Mouse (Mus musculus) urinary bladder, postnatal 36 days (tissue): ENCODE measurements around the gene Gp9.

Experiments used
- DNase-seq, 2 experiments: peaks; one replicate each; pipeline ENCODE4 v3.0.0; 2022; ENCODE audit warnings: low spot score in 2 of 2, mixed read lengths in 1 of 2

Gene Gp9

GRCm38 (mm10) chr6:87787108-87787890, 9.4 kb downstream of the Gp9 start:
- DNase-seq = no peak

DNA sequence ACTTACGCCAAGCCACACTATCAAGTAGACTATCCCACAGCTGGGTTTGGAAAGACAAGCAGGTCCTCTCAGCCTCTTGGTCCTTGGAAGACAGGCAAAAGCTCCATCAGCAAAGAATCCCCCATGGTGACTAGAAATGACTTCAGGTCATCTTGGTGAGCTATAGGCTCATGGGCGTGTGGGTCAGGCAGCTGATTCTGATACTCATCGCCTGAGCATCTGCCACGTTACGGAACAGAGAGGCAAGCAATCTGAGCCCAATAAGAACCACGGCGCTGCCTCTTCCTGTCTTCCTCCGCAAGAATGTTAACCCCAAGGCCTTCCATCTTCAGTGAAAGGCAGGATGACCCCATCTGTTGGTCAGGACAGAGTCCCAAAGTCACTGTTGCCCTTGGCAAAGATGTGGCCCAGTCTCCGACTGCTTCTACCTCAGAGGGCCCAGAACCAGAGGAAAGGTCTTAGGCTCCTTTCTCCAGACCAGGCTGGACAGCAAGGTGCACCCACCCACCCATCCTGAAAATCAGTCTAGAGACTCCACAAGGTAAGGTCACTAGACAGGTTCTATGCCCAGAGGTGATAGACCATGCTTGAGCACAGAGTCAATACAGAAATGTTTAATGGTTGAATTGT, 10.5 kb downstream of the Gp9 start:
- DNase-seq = no peak

DNA sequence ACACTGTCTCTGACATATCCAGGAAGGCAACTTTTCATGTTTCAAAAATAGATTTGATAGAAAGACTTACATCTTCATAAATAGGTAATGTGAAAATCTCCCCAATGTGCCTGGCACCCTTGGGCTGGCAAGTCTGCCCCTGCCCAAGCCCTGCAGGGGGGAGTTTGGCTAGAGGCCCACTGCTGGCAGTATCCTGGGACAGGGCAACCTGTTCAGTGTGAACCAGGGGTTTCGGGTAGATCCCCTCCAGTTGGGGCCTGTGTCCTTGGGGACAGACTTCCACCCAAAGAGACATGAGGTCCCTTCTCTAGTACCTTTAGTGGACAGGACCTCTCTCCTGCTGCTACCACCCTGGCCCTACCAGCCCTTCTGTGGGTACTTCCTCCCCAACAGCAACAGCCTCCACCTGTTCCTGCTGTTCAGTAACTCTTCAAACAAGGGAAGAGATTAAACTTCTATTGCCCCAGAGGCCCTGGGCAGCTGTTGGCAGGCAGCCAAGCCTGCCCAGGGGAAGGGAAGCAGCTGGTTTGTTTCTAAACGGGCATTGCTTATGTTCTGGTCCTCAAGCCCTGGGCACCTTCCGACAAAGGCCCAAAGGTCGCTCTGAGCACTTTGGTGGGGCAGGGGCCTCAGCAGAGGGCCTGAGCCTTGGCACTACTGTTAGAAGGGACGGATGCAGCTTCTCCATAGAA, 11.2 kb downstream of the Gp9 start:
- peak in 1 of 2 experiments; percentile 54 for DNase-seq

- DNase-seq = no peak
These were observed 11.9 kb downstream of the Gp9 start for GRCm38 (mm10) chr6:87789791-87790190.

- no peak for DNase-seq
These were observed 13.1 kb downstream of the Gp9 start for GRCm38 (mm10) chr6:87790779-87791480.

DNA sequence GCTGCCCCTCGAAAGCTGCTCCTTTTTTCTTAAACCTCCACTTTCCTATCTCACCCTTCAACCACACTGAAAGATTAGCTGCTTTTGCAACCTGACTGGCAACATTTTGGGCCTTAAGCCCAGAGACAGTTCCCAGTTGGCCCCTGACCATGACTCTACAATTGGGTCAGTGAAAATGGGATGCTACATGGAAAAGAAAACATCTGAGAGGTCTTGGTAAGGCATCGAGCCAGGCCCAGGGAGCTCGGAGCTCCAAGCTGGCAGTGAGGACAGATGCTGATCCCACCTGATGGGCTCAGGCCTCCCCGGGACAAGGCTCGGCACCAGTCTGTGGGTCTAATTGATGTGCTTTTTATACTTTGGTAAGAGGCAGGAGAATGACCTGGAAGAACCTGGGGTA, 14.0 kb downstream of the Gp9 start:
- DNase-seq = no peak

DNA sequence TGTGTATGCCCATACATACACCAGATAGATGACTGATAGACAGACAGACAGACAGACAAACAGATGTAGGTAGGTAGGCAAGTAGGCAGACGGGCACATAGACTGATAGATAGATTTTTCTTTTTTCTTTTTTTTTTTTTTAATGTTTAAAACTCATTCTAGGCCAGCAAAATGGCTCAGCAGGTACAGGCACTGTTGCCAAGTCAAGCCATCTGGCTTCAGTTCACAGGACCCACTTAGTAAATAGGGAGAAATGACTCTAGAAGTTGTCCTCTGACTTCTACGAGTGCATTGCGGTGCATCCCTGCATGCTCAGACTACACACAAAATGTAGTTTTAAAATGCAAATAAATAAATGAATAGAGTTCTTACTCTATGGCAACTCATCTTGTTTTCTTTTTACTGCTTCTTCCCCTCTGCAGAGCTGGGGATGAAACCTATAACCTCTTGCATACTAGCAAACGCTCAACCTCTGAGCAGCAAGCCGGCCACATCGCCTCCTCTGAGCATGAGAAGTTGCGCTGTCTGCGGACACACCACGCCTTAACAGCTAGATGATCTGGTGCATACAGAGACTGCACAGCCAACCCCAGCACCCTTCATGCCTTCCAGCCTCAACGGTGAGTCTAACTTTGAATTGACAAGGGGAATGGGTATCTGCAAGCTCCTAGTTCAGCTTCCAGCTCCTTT, 16.1 kb downstream of the Gp9 start:
- no peak for DNase-seq

GRCm38 (mm10) chr6:87795385-87796150, 17.7 kb downstream of the Gp9 start:
- no peak for DNase-seq

DNA sequence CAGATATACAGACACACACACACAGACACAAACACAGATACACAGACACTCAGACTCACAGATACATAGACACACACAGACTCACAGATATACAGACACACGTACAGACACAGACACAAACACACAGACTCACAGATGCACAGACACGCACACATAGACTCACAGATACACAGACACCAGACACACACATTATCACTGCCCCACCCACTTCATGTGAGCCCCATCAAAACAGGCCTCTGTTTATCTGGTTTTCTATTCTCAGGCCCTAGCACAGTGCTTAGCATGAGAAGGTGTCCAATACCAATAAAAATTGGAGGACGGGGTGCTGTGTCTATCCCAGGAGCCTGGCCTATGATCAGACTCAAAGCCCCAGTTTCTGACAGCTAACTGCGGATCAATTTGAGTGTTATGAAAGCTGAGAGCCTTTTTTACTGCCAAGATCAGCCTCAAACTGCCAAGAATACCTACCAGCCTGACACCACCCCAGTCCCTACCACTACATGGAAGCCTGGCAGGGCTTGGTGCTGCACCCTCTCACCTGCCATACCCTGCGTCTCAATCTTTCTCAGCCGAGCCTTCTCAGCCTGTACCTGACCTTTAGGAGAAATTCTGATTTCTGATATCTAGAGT, 18.5 kb downstream of the Gp9 start:
- DNase-seq = no peak

DNA sequence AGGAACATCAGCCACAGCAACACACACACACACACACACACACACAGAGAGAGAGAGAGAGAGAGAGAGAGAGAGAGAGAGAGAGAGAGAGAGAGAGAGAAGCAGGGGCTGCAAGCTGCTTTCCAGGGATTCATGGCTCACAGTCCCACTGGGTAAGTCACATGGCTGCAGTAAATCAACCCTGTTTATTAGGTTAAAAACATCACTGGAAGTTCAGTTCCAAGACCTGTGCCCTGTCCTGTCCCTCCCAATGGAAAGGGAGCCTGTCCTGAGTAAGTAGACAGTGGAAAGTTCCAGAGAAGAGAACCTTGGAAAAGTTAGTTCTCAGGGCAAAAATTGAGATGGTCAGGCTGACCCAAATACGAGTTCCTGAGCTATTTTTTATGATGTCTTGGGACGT, 19.4 kb downstream of the Gp9 start:
- DNase-seq = no peak

DNA sequence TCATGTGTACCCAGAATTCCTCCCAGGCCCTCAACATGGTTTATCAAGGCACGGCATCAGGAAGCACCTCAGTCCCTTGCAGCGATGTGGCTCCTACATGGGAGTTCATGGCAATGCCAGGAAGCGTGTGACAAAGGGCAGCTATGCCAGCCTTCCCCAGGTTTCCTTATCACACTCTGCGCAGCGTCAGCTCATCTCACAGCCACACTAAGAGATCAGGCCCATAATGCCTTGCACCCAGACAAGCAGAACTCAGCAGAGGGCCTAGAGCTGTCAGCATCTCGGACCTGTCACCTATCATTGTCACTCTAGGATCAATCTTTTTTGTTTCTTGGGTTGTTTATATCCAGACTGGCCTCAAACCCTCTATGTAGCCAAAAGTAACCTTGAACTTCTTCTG, 21.7 kb downstream of the Gp9 start:
- DNase-seq = no peak

DNA sequence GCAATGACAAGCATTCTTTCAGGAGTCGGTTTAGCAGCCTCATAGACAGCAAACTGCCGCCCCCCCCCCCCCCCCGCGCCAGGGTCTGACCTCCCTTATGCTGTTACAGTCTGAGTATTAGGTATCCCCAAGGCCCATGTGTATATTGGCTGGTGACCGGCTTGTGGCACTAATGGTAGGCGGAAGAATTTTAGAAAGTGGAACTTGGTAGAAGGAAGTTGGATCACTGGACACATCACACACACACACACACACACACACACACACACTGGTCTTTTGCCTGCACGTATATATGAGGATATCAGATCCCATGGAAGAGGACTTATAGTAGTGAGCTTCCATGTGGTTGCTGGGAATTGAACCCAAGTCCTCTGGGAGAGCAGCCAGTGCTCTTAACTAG, 24.6 kb downstream of the Gp9 start:
- no peak for DNase-seq

GRCm38 (mm10) chr6:87804036-87804435, 26.2 kb downstream of the Gp9 start:
- DNase-seq = no peak

DNA sequence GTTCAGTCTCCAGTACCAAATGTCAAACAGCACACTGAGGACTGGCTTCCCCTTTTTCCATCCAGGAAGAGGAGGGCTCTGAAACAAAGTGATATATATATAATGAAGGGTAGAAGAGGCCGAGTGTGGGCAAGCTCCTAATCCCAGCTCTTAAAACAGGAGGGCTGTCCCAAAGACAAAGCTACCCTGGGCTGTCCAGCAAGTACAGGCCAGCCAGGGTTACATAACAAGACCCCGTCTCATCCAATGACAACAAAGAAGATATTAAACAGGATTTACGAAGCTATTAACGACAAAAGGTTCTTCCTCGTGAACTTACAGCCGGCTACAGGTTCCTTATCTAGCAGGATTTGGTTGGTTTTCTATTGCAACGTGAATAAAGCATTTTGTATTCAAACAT, 27.0 kb downstream of the Gp9 start:
- no peak for DNase-seq

- no peak for DNase-seq
These were observed 27.6 kb downstream of the Gp9 start for GRCm38 (mm10) chr6:87805448-87805847.

DNA sequence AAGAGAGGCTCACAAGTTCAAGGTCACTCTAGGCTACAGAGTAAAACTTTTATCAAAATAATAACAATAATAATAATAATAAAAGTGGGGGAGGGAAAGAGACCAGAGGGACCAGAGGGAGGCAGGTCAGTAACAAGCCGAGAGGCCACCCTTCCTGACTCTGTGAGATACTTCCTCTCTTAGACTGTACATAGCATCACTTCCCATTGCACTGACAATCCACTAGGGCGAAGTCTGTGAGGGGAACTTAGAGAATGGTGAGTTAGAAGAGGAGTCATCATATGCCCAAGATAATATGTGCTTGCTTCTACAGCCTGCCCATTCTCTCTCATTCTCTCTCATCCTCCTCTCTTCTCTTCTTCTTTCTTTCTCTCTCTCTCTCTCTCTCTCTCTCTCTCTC, 28.2 kb downstream of the Gp9 start:
- DNase-seq = no peak

DNA sequence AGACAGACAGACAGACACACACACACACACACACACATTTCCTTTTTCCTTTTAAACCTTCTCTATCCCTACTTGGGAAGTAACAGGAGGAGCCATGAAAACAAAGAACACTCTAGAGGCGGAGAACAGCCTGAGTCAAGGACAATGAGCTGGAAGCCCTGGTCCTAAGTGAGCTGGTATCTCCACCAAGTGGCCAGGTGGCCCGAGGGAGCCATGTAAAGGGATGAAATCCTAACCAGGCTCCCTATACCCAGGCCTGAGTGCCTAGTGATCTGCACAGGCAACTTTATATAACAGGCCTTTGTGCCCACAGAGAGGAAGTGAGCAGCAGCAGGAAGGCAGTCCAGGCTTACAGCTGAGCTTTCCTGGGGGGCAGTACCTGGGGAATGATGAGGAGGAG, 29.0 kb downstream of the Gp9 start:
- DNase-seq = no peak

- no peak for DNase-seq
These were observed 30.0 kb downstream of the Gp9 start for GRCm38 (mm10) chr6:87807735-87808440.

DNA sequence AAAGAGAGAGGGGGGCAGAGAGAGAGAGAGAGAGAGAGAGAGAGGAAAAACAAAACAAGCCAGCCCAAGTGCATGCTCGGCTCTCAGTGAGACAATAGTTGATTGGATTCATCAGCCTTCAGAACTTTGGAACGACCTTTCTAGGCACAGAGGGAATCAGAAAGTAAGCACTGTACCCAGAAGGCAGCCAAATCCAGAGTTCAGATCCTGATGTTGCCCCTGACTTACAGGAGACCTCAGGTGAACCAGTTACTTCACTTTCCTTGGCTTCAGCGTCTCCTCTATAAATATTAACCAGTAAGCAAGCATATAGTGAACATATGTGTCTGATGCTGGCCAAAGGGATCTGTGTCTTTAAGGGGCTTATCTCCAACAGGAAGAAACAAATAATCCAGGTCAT, 30.6 kb downstream of the Gp9 start:
- DNase-seq = no peak

DNA sequence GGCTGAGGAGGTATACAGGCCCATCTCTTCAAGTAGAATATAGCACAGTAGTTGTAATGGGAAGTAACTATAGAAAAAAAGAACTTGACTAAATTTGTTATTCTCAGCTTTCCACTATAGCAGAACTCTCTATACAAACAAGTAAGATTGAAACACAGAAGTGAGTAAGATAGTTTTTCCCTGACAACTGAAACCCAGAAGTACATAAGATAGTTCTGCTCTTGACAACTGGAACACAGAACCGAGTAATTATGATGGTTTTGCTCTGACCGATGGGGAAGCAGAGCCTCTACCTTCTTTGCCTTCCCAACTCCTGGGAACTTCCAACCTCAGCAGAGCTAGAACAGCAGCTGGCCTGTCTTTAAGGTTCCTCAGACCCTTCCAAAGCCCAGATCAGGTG, 31.3 kb downstream of the Gp9 start:
- no peak for DNase-seq
